Mouse (Mus musculus): ENCODE measurements around the gene Rfx4. TPM values are rescaled to one million over a fixed set of nuclear protein-coding genes. Genes with fewer than 3 reads are reported as not detected.

Rfx4 gene
- polyA plus RNA-seq, 1 experiment = not detected

- TF ChIP-seq GATA1 (IDR thresholded peaks at IDR 0.05; ENCODE audit: low read length) (no peak), TAL1 (IDR thresholded peaks at IDR 0.05; ENCODE audit: low read length) (no peak)
- H3K27me3 ChIP-seq (ENCODE audit: control insufficient read depth) = no peaks in the 10 kb centered on the region
- no peaks in the 10 kb centered on the region for H3K9me3 ChIP-seq (ENCODE audit: control insufficient read depth, low read length)
- no peaks in the 10 kb centered on the region for H3K36me3 ChIP-seq (ENCODE audit: control insufficient read depth)
- H3K4me1 ChIP-seq (ENCODE audit: control insufficient read depth) = no peaks in the 10 kb centered on the region
- H3K4me3 ChIP-seq (replicated peaks) = no peak overlapping the region
Observed at GRCm38 (mm10) chr10:84889096-84889846, 133.4 kb downstream of the Rfx4 start.

GRCm38 (mm10) chr10:84895810-84896358 lies 140.0 kb downstream of the Rfx4 start:
- Histone ChIP-seq H3K9me3 (ENCODE audit: control insufficient read depth, low read length) (no peaks in the 10 kb centered on the region), H3K27me3 (ENCODE audit: control insufficient read depth) (no peaks in the 10 kb centered on the region), H3K4me3 (replicated peaks) (no peak overlapping the region), H3K4me1 (ENCODE audit: control insufficient read depth) (no peaks in the 10 kb centered on the region; the same call in 1 of the 2 replicates), H3K36me3 (ENCODE audit: control insufficient read depth) (no peaks in the 10 kb centered on the region)
- TF ChIP-seq TAL1 (IDR thresholded peaks at IDR 0.05; ENCODE audit: low read length) = no peak
- no peak for TF ChIP-seq GATA1 (IDR thresholded peaks at IDR 0.05; ENCODE audit: low read length)

DNA sequence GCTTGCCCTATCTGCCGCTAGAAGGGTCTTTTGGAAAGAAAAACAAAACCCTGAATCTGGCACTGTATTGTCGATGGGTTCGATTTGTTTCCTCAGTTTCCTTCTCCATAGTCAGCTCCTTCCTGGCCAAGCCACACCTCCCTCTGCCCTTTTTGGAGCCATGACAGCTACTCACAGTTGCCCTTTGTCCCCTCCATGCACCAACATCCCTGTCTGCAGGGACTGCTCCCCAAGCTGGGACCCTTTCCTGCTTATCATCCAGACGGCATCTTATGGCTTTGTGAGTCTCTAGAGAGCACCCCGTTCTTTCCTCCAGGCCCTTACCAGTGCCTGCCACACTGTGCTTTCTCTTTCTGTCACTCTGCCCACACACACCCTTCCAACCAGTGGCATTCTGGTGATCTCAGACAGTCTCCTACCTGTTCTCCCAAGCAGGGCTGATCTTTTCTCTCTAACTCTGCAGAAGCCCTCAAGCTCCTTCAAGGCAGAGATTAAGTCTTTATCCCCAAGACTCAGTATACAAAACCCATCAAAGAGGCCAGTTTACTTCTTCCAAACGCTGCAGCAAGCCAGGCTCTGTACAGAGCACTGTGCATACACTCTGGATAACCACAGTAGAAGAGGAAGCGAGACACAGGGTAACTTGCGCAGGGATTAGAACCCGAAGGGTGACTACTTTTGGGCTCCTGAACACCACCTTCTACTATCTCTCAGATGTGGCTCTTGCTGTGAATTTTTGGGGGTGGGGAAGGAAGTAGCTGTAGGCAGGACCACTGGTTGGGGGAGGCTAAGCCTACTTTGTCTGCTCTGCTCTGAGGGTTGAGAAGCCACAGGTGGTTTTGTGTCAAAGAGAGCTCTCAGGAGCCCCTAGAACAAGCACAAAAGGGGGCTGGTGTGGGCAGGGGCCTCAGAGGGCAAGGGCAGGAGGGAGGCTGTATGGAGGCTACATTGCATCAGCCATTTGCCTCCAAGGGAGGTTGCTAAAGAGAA lies 141.4 kb downstream of the Rfx4 start:
- no peaks in the 10 kb centered on the region for H3K27me3 ChIP-seq (ENCODE audit: control insufficient read depth)
- no peaks in the 10 kb centered on the region for H3K36me3 ChIP-seq (ENCODE audit: control insufficient read depth)
- TF ChIP-seq TAL1 (IDR thresholded peaks at IDR 0.05; ENCODE audit: low read length) (no peak), GATA1 (IDR thresholded peaks at IDR 0.05; ENCODE audit: low read length) (no peak)
- no peak overlapping the region for H3K4me3 ChIP-seq (replicated peaks)
- no peaks in the 10 kb centered on the region; the same call in 1 of the 2 replicates for H3K4me1 ChIP-seq (ENCODE audit: control insufficient read depth)
- no peaks in the 10 kb centered on the region for H3K9me3 ChIP-seq (ENCODE audit: control insufficient read depth, low read length)

GRCm38 (mm10) chr10:84898144-84898979 lies 142.5 kb downstream of the Rfx4 start:
- H3K36me3 ChIP-seq (ENCODE audit: control insufficient read depth) = no peaks in the 10 kb centered on the region
- H3K9me3 ChIP-seq (ENCODE audit: control insufficient read depth, low read length) = no peaks in the 10 kb centered on the region
- H3K4me1 ChIP-seq (ENCODE audit: control insufficient read depth) = no peaks in the 10 kb centered on the region; the same call in 1 of the 2 replicates
- H3K27me3 ChIP-seq (ENCODE audit: control insufficient read depth) = no peaks in the 10 kb centered on the region
- no peak overlapping the region for H3K4me3 ChIP-seq (replicated peaks)
- TF ChIP-seq TAL1 (IDR thresholded peaks at IDR 0.05; ENCODE audit: low read length) (no peak), GATA1 (IDR thresholded peaks at IDR 0.05; ENCODE audit: low read length) (no peak)

DNA sequence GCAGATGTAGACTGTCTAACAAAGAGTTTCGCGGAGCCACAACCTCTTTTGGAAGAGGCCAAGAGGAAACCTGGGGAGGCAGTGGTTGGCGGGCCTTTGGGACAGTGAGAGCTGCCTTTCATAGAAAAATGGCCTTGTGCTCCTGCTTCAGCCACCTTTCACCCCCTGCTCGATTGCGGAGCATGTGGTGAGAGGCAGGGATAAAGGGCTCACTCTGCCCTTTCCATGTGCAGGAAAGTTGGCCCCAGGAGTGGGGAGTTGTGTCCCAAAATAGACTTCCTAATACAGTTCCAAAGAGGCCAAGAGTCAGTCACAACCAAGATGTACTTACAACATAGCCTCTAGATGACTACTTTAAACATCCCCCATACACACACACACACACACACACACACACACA lies 145.8 kb downstream of the Rfx4 start:
- Histone ChIP-seq H3K4me3 (replicated peaks) (no peak overlapping the region), H3K36me3 (ENCODE audit: control insufficient read depth) (no peaks in the 10 kb centered on the region), H3K4me1 (ENCODE audit: control insufficient read depth) (no peaks in the 10 kb centered on the region; the same call in 1 of the 2 replicates), H3K9me3 (ENCODE audit: control insufficient read depth, low read length) (no peaks in the 10 kb centered on the region), H3K27me3 (ENCODE audit: control insufficient read depth) (no peaks in the 10 kb centered on the region)
- TF ChIP-seq TAL1 (IDR thresholded peaks at IDR 0.05; ENCODE audit: low read length) = no peak
- no peak for TF ChIP-seq GATA1 (IDR thresholded peaks at IDR 0.05; ENCODE audit: low read length)

- H3K27me3 ChIP-seq (ENCODE audit: control insufficient read depth) = no peaks in the 10 kb centered on the region
- H3K36me3 ChIP-seq (ENCODE audit: control insufficient read depth) = no peaks in the 10 kb centered on the region
- no peak overlapping the region for H3K4me3 ChIP-seq (replicated peaks)
- no peaks in the 10 kb centered on the region; the same call in 1 of the 2 replicates for H3K4me1 ChIP-seq (ENCODE audit: control insufficient read depth)
- TF ChIP-seq GATA1 (IDR thresholded peaks at IDR 0.05; ENCODE audit: low read length) = no peak
- TF ChIP-seq TAL1 (IDR thresholded peaks at IDR 0.05; ENCODE audit: low read length) = no peak
- no peaks in the 10 kb centered on the region for H3K9me3 ChIP-seq (ENCODE audit: control insufficient read depth, low read length)
Observed at GRCm38 (mm10) chr10:84902213-84902612, 146.4 kb downstream of the Rfx4 start.

DNA sequence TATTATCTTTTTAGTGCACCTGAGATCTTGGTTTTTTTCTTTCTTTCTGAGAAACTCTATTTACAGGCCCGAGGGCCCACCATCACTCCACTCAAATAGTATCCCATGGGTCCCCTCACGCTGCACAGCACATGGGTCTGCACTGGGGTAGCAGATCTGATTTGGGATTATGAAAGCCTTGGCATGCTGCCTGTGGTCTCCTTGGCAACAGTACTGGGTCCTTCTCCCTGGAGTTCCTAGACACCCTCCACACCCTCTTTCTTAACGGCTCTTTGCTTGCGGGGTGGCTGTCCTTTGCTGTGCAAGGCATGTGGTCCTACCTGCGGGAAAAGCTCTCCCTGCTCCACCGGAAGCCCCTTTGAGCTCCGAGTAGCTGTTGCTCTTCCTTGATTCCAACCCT lies 147.4 kb downstream of the Rfx4 start:
- Histone ChIP-seq H3K9me3 (ENCODE audit: control insufficient read depth, low read length) (no peaks in the 10 kb centered on the region), H3K4me3 (replicated peaks) (no peak overlapping the region), H3K27me3 (ENCODE audit: control insufficient read depth) (no peaks in the 10 kb centered on the region), H3K36me3 (ENCODE audit: control insufficient read depth) (no peaks in the 10 kb centered on the region), H3K4me1 (ENCODE audit: control insufficient read depth) (no peaks in the 10 kb centered on the region)
- TF ChIP-seq TAL1 (IDR thresholded peaks at IDR 0.05; ENCODE audit: low read length) = no peak
- no peak for TF ChIP-seq GATA1 (IDR thresholded peaks at IDR 0.05; ENCODE audit: low read length)

DNA sequence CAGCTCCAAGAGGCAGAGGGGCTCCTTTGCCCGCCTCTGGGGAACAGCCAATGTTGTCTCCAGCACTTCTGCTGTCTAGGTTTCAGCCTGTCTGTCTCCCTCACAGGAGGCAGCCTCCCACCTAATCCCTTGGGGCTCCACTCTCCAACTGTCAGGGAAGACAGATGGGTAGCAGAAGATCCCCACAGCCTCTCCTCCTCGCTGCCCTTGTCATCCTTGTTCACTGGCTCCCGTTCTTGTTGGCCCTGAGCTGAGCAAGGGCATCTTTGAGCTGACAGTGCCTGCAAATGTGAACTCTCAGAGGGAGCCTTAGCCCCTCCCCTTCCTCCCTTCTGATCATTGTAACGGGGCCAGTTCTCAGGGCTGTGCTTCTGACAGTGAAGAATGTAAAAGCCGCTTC lies 147.9 kb downstream of the Rfx4 start:
- H3K4me1 ChIP-seq (ENCODE audit: control insufficient read depth) = no peaks in the 10 kb centered on the region
- H3K36me3 ChIP-seq (ENCODE audit: control insufficient read depth) = no peaks in the 10 kb centered on the region
- H3K4me3 ChIP-seq (replicated peaks) = no peak overlapping the region
- TF ChIP-seq TAL1 (IDR thresholded peaks at IDR 0.05; ENCODE audit: low read length) = no peak
- TF ChIP-seq GATA1 (IDR thresholded peaks at IDR 0.05; ENCODE audit: low read length) = no peak
- no peaks in the 10 kb centered on the region for H3K27me3 ChIP-seq (ENCODE audit: control insufficient read depth)
- no peaks in the 10 kb centered on the region for H3K9me3 ChIP-seq (ENCODE audit: control insufficient read depth, low read length)
